Mouse (Mus musculus): ENCODE measurements around the gene Kcnh4.

Gene Kcnh4

DNA sequence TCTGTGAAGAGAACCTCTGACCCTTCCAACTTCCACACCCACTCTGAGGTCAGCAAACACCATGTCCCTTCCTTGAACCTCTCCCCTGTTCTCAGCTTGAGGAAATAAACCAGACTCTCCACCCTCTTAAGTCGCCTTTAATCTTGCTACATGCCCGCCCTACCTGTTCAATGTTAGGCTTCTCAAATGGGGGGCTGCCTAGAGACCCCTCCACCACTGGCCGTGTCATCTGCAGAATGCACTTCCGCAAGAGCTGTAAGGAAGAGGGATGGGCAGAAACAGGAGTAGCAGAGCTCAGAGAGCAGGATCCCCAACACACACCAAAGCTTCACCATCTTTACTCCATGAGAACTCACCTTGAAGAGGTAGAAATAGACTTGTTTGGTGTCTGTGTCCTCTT lies 48.8 kb downstream of the Kcnh4 start:
- DNase-seq (ENCODE audit: low spot score in 2 of 2) = no peak

DNA sequence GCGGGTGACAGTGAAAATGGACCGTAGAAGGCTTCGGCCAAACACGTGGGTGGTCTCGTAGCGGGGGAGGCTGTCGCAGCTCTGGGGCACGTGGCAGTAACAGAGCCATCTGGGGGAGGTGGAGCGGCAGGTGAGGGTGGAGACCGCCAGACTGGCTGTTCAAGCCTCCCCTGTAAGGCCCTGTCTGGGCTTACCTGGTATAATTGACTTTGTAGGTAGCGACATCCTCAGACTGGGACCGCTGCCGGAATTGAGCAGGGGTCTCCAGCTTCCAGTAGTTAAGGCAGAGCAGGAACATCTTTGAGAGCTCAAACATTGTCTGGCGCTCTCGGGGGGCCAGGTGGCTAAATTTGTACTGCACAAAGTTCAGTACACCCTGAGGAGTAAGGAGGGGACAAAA lies 49.2 kb downstream of the Kcnh4 start:
- no peak for DNase-seq (ENCODE audit: low spot score in 2 of 2)

DNA sequence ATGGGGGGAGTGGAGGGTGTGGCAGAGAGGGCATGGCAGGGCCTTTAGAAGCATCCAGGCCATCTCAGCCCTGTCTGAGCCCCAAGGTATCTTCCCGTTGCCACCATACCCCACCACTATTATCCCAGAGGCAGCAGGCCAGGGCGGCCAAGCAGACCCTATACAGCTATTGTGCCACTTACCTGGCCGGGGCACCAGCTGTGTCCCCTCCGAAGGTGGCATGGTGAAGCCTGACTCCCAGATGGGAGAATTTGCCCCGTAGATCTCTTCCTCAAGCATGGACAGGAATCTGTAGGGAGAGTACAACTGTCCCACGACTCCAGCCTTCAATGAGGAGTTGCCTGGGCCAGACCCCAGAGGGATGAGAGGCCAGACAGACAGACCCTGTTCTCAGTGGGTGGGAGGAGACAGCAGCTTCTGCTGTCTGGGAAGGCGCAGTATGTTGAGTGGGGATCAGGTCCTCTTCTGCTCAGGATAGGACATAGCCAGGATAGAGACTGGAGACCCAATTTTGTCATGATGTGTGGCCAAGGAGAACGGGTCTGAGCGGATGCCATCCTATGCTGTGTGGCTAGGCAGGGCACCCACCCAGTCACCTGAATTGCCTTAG lies 50.4 kb downstream of the Kcnh4 start:
- no peak for DNase-seq (ENCODE audit: low spot score in 2 of 2)

DNA sequence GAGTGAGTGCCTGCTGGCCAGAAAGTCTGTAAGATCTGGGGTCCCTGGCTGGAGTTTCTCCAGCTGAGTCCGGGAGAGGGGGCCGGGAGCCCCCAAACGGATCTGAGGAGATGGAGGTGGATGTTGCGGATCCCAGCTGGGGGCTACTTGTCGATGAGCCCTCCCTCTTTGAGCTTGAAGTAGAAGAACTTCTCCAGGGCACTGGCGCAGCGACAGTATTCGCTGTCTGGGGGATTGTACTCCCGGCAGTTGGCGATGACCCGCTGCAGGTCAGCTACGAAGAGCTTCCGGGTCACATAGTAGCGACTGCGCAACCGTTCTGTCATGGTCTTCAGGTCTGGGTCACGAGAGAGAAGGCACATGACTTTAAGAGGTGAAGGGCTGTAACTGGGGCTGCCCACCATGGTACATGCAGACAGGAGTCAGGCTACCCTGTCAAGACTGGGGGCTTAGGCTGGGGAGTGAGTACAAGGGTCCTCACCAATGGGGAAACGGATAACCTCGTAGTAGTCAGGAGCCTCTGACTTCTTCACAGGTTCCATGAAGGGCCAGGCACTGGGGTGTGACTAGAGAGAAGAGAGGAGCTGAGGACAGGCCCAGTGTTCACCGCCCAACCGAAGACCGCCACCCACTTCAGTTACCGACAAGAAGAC lies 54.5 kb downstream of the Kcnh4 start:
- DNase-seq (ENCODE audit: low spot score in 2 of 2) = no peak

DNA sequence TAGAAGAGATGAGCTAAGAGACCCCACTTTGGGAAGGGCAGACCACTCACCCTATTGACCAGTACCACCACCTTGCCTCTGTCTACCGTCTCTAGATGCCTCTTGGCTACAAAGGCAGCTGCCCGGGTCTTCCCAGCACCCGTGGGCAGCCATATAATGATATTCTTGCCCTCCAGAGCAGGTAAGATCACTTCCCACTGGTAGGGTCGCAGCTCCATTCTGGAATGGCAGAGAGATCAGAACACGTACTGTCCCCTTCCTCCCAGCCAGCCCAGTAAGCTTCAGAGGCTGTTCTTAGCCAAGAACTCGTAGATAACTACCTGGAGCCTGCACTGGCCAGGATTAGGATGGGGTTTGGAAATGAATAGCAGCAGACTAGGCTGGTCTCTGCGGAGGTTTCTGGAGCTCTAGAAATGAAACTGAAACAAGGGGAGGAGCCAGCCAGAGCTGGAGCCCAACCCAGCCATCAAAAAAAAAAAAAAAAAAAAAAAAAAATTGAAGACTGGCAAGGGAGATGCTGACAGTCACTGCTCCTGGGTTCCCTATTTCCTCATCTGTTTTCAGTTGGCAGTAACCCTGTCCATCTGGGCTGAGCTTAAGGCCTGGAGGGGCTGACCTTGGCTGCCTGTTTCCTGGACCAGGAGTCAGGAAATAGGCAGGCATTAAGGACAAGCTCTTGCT lies 55.8 kb downstream of the Kcnh4 start, which contains the start of gene Dhx58:
TSS of gene Dhx58 (minus strand) at position 421 of the 681 bp plus-strand sequence.
- no peak for DNase-seq (ENCODE audit: low spot score in 2 of 2)

DNA sequence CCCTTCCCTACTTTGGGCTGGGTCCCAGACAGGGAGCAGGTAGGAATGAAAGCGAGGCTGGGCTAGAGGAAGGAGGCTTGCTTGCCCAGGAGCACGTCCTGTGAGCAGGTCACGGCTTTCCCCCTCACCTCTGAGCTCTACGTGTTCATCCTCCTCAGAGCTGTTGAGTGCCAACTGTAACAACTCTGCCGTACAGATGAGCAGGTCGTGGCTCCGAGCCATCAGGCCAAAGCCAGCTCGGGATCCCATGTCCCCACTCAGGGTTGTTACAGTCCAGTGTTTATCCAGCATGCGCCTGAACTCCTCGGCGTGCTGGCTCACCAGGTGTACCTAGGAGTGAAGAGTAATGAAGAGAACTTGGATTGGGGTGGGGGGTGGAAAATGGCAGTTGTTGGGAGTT lies 56.4 kb downstream of the Kcnh4 start:
- no peak for DNase-seq (ENCODE audit: low spot score in 2 of 2)

DNA sequence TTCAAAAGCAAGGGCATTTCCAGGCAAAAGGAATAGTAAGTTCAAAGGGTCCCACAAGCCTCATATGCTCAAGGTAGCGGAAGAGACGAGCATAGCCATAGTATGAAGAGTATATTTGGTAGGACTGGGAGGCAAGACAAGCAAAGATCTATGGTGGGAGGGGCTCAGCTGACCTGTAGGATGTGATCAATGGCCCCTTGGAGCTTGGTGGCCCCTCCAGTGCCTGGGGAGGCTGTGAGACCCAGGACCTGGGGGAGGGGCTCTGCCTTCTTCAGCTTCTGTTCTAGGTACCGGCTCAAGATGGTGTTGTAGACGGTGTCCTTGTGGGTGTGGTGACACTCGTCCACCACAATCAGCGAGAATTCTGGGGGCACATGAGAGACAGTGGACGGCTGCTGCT lies 56.8 kb downstream of the Kcnh4 start:
- no peak for DNase-seq (ENCODE audit: low spot score in 2 of 2)

DNA sequence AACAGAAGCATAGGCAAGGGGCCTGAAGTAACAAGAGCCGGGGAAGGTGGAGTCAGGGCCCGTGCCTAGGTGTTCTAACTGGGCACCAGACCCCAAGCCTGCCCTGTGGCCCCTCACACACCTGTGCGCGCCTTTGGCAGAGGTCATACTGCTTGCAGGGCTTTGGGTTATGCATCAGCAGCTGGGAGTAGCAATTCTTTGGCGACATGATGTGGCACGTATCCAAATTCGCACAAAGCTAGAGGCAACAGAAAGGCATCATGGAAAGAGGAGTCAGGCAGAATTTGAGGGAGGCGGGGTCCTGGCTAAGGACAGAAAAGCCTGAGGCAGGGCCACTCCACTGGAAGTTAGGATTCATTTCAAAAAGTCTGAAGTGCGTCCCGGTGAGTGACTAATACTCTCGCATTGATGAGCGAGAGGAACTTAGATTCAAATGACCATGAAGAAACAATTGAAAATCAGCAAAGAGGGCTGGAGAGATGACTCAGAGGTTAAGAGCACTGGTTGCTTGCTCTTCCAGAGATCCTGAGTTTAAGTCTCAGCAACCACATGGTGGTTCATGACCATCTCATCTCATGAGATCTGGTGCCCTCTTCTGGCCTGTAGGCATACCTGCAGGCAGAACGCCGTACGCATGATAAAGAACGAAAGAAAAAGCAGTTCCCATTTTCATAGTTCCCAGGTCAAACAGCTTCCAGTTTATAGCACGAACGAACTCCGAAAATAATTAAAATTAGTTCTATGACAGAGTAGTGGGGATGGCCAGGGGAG lies 57.5 kb downstream of the Kcnh4 start:
- peak in 1 of 2 experiments; percentile 52 for DNase-seq (ENCODE audit: low spot score in 2 of 2)

DNA sequence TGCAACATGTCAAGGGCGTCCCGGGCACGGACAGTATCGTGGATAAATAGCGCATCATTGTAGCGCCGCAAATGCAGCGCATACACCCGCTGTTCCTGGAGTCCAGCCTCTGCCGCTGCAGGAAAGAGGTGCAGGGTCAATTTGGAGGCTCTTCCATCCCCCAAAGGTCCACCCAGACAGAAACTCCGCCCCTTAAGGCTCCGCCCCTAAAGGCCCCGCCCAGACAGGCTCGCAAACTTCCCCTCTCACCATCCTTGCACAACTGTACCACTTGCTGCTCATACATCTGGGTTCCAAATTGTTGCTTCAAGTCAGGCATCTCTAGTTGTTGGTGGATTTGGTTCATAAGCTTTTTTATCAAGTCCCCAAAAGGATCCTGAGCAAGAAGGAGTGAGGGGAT lies 58.4 kb downstream of the Kcnh4 start:
- DNase-seq (ENCODE audit: low spot score in 2 of 2) = peak in 1 of 2 experiments; percentile 61

DNA sequence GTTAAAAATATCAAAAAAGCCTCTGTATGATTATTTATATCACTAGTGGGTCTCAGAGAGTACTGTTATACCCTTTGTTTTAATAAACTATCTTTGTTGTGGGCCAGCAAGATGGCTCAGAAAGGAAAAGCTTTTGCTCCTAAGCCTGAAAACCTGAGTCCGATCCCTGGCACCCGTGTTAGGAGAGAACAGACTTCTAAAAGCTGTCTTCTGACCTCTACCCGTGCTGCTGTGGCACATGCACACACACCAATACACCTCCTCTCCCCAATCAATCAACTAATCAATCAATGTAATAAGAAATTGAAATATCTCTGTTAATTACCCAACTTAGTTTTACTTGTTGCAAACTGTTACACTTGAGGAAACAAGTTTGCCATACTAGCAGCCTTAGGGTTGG lies 59.0 kb downstream of the Kcnh4 start:
- DNase-seq (ENCODE audit: low spot score in 2 of 2) = no peak

DNA sequence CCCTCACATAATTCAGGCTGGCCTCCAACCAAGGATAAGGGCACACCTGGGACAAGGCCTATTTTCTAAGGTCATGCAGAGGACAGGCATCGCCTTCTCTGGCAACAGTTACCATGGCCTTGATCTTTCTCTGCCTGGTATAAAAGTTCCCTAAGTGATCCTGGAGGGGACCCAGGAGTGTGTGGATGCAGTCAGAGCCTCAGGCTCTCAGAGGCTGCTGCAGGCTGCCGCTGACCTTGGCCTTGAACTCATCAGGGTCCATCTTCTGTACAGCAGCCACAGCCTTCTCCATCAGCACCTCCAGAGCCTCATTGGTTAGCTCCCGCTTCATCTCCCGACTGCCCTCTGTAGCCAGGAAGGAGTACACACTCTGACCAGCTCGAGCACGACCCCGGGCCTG lies 61.8 kb downstream of the Kcnh4 start:
- no peak for DNase-seq (ENCODE audit: low spot score in 2 of 2)

DNA sequence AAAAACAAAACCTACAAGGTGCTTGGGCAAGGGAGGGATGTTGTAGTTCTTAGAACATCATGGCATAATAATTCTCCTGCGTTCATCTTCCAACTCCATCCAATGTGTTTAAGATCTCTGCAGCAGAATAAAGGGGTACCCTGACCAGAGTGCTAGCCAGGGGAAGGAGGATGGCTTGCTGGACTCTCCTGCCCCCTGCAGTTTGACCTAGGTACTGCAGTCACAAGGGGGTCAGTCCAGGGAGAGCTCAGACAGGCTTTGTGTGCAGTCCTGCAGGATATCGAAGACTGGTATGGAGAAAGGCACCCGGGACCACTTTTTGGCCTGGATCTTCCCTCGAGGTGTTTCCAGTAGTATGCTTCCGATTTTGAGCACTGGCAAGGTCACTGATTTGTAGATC lies 64.8 kb downstream of the Kcnh4 start:
- no peak for DNase-seq (ENCODE audit: low spot score in 2 of 2)

DNA sequence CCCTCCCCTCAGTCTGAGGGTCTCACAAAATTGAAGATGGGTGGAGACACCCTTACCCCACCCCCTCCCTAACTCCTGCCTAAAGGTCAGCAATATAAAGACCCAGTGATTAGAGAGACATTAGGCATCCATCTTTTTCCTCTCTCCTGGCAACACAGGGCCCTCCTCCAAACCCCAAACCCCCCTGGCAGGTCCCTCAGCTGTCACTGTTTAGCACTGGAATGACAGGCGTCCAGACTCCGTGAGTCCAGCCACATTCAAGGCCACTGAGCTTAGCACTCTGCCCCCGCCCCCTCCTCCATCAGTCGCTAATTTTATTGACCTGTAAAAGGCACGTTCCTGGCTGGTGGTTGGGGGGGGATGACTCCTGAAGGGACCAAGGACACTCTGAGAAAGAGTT lies 66.6 kb downstream of the Kcnh4 start:
- no peak for DNase-seq (ENCODE audit: low spot score in 2 of 2)

DNA sequence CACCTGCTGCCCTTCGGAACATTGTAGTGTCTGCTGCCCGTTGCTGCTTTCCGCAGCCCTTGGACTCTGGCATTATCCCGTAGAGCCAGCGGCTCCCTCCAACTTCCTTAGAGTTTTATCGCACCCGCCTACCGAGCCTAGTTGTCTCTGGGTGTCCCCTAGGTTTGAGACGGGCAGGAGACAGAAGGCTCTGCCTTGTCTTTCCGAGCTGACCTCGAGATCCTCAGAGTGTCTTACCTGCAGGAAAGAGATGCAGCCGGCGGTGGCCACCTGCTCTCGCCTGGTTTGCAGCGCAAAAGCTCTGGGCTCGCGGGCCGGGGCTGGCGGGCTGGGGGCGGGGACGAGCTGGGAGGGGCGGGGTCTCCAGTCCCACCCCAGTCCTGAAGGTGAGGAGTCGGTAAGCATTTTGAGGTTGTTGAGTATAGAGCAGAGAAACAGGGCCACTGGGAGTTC lies 67.6 kb downstream of the Kcnh4 start, which contains the start of gene Zfp385c:
TSS of gene Zfp385c (minus strand) at position 292 of the 453 bp plus-strand sequence.
- no peak for DNase-seq (ENCODE audit: low spot score in 2 of 2)

DNA sequence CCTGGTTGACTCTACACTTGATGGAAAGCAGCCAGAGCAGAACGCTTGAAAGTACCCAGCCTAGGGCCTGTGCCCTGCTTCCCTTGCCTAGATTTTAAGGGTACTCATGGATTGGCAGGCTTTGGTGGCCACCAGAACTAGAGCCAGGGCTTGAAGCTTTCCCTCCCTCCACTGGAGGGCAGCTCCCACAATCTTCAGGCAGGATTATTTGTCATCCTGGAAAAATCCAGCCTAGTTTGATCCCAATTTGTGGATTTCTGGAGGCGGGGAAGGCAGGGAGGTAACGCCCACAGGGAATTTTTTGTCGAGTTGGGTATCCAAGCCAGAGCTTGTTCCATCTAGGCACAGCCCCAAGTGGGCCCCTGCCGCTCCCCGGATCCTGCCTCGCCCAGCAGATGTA lies 69.4 kb downstream of the Kcnh4 start:
- no peak for DNase-seq (ENCODE audit: low spot score in 2 of 2)
